Mouse (Mus musculus): Measurements from ENCODE around the gene Prkag1.

DNA sequence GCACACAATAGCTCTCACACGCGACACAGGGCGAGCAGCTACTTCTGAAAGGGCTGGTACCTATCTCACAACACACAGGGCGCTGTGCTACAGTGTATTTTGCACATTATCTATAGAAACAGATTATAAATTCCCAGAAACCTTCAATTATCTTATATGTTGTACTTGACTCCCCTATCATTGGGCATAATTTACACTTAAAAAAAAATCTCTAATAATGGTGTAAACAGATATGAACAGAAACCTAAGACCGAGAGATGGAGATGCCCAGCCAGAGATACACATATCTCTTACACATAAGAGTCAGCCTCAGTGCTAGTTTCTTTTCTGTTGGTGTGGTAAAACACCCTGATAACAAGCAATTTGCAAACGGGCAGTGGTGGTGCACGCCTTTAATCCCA is 3.7 kb downstream of the Prkag1 start:
- TF ChIP-seq CTCF (IDR thresholded peaks at IDR 0.05; ENCODE audit: control insufficient read depth, insufficient read depth, insufficient replicate concordance, low read depth, low read length) (no peak), POLR2A (IDR thresholded peaks at IDR 0.05; ENCODE audit: control insufficient read depth, low read depth, low read length) (no peak)

Data from testis, adult 2 months (tissue).